Mouse (Mus musculus) monocyte, adult 5-6 weeks (primary cell): Measurements from ENCODE around the gene Txlnb. TPM values are rescaled to one million over a fixed set of nuclear protein-coding genes. Genes with fewer than 3 reads are reported as not detected.
"Not testable (repeated sequence)": the region's sequence is repeated elsewhere in the genome, so short reads cannot be mapped to it uniquely, and the experiment has no call there.

Experiments
- ATAC-seq: fragments of 153-309, 156-312 bp; replicated peaks from 2 replicates; pipeline ENCODE4 v1.8.0; 2017; ENCODE audit warnings: mild to moderate bottlenecking; ENCODE audit not compliant: low TSS enrichment, insufficient number of reproducible peaks, severe bottlenecking, poor library complexity, low FRiP score
- total RNA-seq: library from RNA; stranded (forward); fragments of 200-1000, 200-491, 200-594 nt; gene quantifications from 3 replicates; pipeline ENCODE4 v1.2.3, GENCODE M21; 2017

Gene Txlnb
- total RNA-seq, 1 experiment from 2014 or later, result 1.5 TPM

DNA sequence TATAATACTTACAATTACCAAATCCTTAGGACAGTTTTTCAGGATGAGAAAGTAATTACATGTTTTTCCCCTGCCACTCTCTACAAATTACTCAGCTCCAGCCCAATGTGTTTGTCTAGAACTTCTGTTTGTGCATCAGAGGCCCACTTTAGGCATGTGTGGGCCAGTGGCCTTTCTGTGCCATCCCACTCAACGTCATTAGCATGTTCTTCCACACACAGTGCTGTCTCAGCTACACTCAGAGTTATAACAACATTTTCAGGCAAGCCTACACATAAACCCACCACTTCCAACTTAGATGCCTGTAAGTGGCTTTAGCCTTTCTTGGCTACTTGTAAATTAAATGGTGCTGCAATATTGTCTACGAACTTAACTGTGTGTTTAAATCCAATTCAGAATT, 5.8 kb downstream of the Txlnb start:
- no peak for ATAC-seq

DNA sequence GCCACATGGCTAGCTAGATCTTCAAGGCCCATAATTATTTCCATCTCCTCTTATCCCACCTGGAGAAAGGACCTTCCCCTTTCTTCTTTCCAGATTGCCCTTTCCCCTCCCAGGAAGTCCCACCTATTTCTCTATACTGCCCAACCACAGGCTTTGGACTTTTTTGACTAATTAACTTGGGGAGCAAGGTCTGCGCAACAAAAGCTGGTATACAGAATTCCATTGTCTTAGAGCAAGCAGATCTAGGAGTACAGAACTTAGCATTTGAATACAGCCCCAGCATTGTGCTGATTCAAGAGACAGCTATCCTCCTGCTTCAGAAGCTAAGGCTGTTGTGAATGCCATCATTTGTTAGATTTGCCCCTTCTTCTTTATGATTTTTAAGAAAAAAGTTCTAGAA, 12.5 kb downstream of the Txlnb start:
- ATAC-seq, result no peak

DNA sequence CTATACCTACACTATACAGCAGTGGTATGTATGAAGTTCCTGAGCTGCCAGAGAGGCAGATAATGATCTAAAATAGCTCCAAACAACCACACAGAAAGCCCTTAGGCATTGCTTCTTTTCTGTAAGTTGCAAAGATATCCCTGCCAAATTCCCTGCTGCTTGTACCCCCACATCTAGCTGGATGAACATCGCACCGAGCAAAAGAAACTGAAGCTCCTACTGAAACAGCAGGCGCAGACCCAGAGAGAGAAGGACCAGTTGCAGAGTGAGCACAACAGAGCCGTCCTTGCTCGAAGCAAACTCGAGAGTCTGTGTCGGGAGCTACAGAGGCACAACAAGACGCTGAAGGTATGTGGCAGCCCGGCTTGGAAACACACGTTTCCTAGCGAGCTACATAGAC, 19.0 kb downstream of the Txlnb start:
- ATAC-seq, result no peak

DNA sequence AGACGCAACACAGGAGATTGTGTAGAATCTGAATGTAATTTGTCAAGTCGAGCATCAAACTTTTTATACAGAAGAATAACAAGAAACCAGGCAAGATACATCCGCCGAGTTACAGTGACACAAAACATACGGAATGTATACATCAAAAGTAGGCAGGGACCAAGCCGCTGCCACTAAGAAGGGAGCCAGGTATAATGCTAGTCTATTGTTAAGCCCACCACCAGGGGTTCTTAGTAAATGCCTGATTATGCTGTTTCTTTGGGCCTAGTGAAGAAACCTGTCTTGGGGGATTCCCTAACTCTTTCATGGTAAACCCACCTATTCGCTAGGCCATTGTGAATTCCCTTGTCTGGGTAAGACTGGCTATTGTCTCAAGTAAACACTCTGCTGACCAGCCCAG, 24.4 kb downstream of the Txlnb start:
- not testable (repeated sequence) for ATAC-seq

DNA sequence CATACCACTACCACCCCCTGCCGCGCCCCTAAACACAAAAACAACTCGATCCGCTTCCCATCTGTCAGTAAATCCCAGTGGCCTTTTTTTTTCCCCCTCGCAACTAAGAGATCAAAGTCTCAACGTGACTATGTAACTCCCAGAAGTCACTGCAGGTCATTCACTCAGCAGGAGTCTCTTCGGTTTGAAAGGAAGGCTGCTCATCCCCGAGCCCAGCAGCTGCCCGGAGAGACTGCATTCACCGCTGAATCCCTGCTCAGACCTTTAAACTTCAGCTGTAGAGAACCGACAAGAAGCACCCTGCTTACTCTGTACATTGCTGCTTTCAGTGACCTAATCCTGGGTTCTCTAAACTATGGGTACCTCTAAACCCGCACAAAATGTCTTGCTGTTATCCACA, 31.4 kb downstream of the Txlnb start:
- ATAC-seq, result no peak

DNA sequence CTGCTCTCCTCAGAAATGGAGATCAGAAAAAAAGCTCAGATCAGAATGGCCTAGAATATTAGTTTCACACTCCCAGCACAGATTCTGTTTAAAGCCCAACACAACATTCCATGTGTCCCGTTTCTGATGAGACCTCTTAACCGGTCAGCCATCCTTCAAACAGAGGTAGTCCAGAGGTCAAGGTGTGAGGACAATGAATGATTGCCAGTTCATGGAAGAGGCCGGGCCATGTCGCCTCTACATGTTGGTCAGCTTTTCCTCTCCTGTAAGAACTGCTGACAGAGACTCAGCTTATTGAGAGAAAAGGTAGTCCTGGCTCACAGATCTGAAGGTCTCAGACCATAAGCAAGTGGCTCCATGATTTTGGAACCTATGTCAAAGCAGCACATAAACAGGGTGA, 33.2 kb downstream of the Txlnb start:
- no peak for ATAC-seq

DNA sequence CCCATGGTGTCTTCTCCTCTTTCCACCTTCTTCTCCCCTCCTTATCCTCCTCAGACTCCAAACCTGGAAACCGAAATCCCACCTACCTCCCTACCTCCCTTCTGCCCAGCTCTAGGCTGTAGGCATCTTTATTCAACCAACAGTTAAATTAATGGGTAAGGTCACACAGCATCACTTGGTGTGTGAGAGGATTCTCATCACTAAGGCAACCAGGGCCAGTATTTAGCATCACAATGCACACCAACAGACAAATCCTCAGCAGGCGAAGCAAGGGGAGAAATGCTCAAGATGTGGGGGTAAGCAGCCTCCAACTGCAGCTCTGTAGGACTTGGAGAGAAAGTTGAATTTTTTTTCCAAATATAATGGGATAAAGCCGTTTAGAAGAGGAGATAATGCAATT, 35.0 kb downstream of the Txlnb start:
- ATAC-seq, result no peak

DNA sequence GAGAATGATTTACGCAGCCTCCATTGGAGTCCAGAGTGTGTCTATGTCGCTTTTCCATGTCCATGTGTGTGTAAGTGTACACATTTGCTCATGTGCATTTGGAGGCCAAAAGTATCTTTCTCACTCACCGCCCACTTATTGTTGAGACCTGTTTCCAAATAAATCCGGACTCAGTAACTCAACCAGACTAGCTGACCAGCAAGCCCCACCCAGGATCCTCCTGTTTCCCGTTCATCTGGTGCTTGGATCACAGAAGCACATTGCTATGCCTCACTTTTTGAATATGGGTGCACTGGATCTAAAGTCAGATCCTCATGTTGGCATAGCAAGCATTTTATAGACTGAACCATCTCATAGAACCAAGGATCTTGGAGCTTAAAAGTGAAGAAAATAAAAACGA, 39.0 kb downstream of the Txlnb start:
- no peak for ATAC-seq

DNA sequence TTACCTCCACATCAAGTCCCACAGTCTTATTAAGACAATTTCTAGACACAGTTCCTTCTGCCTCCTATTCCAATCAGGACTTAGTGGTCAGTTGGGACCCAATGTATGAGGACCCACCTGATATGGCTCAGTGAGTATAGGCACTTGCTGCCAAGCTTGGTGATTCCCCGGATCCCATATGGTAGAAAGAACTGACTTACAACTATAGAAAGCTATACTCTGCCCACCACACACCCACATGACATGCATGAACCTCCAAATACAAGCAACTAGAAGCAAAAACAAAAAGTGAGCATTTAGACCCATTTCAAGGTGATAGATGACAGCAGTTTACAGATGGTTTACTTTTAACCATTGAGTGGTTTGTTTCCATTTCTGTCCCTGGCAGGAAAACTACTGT, 40.2 kb downstream of the Txlnb start:
- ATAC-seq, result no peak

DNA sequence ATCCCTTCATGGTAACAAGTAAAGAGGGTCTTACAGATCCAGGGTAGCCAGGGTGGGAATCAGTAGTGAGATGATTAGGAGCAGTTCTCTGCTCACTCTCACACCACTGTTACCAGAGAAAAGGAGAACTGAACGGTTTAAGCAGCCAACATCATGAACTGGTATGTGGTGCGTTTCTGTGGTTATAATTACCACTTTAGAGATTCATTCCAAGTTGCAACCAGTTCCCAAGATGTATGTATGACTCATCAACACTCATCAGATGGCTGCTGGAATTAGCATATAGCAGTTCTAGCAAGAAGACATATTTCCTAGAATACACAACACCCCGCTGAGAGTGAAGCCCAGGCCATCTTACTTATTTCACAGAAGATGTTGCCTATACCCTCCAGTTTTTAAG, 46.0 kb downstream of the Txlnb start:
- no peak for ATAC-seq

DNA sequence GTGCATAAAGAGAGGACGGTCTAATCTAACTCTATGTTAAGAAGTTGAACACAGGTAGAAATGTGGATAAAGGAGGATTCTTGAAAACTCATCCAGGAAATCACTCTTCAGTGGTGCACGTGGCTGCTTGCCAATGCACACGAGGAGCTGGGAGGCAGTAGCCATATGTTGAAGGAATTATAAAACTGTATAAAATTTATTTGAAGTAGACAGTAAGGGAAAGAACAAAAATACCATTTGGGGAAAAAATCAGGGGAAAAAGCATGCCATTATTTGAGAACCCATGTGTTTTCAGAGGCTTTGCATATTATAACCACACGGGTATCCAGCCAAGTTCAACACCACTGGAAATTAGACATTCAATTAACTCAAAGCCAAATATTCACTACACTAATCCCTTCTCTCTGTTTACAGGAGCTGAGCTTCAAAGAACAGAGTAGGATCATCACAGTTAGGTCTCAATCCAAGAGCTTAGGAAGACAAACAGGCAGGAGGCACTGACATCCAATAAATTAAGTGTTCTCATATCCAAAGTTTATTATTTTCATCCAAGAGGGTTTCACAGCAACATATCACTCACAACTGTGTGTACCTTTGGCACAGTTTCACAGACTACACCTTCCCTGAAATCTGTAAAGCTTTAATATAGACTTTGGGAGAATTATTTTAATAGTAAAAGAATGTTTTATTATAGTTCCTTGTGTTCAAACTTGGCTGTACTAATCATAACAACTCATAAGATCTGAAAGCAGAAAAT, 48.9 kb downstream of the Txlnb start:
- no peak for ATAC-seq

DNA sequence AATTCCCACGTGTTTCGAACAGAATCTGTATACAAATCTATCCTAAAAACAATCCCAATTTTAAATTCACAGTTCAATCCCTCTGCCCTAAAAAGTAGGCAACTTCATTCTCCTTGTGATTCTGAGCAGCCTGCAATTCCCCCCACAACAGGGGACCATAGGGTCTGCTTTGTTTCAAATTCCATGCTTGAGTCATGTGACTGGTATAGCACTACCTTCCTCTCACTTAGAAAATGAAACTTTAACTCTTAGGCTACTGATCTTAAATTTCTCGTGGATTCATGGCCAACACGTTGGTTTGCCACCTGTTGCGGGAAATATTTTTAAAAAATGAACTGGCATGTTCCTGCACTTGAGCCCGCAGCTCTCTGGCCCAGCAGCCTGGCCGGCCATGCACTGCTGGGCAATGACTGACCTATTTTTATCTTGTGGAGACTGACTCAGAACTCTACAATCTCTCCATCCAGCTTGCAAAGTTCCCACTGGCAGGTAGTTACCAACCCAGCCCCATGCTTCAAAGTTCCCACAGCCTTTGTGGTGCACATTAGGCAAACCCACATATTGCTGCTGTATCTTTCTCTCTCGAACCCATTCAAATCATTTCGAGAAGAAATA, 61.7 kb downstream of the Txlnb start:
- ATAC-seq, result no peak

DNA sequence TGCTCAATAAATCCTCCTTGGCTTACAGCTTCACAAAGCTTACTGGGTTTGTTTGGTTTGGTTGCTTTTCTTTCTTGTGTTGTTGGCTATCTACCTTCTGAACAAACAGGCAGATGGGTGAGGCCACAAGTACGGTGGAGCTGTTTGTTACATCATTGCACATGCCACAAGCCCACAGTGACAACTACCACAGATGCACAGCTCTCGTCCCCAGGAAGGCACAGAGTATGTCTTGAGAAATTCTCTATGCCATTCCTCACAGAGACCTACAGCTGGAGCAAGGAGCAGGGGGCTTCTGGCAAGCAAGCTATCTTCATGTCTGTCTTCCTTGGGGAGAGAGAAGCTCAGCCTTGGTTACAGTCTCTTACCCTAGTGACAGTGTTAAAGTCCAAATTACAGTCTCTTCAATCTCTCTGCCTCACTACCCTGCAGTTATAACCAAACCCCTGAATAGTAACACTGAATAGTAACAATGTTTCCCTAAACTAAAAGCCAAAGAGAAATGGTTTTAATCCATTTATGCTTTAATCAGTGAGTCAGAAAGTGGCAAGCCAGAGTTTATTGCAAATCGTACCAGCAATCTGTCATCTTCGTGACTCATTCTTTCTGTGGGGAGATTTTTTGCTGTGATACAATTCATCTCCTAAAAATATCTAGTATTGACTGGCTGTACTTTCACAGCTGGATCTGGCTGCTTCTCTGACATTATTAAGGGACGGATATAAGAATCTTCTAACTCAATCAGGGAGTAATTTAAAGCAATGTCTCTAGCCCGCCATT, 64.9 kb downstream of the Txlnb start:
- ATAC-seq, result no peak

DNA sequence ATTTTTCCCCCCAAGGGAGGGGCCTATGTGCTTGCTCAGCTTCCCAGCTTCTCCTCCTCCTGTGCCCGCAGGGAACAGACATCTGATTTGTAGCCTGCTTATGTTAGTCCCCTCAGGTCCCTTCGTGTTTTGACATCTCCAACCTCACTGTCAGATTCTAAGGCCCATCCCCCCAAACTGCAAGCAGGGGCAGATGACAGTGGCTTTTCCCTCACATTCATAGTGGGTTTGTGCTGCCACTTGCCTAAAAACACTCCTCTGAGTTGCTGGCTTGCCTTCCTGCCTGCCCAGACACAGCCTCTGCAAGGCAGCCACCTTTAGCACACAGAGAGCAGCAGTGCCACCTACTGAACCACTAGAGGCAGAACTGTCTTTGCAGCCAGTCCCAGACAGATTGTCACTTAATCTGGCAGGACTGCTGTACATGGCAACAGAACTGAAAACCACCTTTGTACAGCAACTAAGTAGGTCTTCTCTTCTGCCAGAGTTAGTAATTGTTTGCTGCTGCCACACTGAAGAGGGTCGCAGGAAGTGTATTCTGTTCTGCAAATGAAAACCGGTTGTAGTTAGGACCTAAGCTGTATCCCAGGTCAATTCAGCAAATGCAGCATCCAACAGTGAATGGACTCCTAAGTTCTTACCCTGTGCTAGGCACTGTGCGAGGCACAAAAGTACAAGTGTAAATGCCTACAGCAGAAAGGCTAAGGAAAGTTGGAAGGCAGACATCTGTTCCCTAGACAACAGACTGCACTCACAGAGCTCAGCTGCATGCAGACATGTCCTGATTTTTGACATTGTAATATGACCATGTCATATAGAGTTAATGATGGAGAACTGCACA, 74.0 kb downstream of the Txlnb start:
- no peak; the same call in 1 of the 2 replicates for ATAC-seq

DNA sequence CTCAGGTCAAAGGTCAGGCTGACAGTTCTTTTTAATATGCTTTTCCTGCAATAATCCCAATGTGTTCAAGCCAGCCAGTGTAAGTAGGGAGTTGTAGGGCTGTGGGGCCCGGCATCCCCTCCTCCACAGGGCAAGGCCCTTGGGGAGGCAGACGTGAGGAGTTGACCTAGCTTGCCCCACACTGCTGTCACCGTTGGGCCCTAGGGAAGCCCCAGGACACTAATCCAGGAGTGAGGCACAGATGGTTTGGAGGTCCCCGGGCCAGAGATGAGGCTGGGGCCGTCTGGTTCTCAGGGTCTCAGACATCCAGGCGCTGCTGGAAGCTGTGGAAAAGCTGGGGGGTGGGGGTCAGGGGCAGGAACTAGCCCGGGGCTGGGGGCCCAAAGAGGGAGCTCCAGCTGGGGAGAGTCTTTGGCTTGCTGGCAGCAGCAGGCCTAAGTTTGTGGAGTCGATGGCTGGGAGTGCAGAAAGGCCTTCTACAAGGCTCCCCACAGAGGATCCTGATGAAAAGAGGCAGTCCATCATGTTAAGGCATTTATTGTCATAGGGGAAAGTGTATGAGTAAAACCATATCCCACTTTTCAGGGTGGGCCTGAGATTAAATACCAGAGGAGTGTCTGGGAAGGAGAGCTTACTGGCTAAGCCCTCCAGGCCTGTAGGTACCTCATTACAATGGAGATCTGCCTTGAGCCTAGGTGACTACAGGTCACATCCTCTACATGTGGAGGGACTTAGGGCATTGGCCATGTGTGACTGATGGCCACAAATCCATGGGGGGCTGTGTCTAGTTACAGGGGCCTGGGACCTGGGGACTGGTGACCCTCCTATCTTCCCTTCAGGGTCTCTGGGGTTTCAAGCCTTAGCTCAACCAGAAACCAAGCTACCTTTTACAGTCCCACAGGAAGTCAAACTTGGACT, 82.2 kb downstream of the Txlnb start:
- ATAC-seq, result no peak

DNA sequence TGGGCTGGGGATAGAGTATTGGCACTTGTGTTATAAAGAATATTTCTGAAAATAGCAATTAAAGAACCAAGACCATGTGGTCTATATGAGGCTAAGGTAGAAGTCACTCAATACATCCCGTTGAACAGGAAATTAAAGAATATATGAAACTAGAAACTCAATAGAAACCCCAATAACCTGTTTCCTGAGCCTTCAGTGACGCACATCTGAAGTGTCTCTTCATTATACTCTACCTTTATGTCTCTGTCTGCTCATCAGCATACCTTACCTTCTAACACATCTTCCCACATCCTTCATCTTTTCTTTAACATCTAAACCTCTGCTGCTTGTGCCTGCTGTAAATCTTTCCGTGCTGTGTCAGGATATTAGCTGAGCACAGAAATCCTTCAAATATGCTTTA, 84.0 kb downstream of the Txlnb start:
- no peak for ATAC-seq

DNA sequence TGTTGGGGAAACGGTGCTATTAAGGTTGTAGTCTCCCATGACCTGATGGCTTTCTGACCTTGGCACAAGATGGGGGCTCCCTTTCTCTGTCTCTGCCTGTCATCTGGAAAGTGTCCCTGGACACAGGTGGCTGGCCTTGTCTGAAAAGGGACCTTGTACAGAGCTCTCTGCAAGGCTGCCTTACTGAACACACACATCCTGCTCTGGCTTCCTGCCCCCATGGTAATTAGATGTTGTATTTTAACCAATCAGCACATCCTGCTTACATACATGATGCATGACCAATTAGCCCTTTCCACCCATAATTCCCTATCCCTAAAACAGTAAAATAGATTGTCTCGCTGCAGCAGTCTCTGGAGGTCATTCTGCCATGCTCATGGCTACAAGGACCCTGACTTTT, 84.7 kb downstream of the Txlnb start:
- ATAC-seq, result no peak
